Mouse (Mus musculus): ENCODE data around the gene Gm5105. TPM values are rescaled to one million over a fixed set of nuclear protein-coding genes. Genes with fewer than 3 reads are reported as not detected.

The Gm5105 gene
- polyA plus RNA-seq, 1 experiment: not detected

GRCm38 (mm10) chr3:138103690-138104089, 36.5 kb upstream of the Gm5105 start:
- Histone ChIP-seq H3K4me1 (ENCODE audit: control insufficient read depth, insufficient read depth, low read length) (no peaks in the 10 kb centered on the region), H3K9me3 (replicated peaks; ENCODE audit: control insufficient read depth, insufficient read depth, low read length, poor library complexity, severe bottlenecking) (no peaks in the 10 kb centered on the region), H3K4me3 (ENCODE audit: low read depth, low read length) (no peak overlapping the region), H3K27me3 (ENCODE audit: control insufficient read depth, insufficient read depth, low read length, poor library complexity, severe bottlenecking) (no peaks in the 10 kb centered on the region), H3K9ac (ENCODE audit: low read depth, poor library complexity, severe bottlenecking) (no peak overlapping the region), H3K36me3 (ENCODE audit: control insufficient read depth, insufficient read depth, low read length, poor library complexity, severe bottlenecking) (no peaks in the 10 kb centered on the region), H3K27ac (ENCODE audit: insufficient read depth, low read length) (no peak overlapping the region)
- TF ChIP-seq EP300 (IDR thresholded peaks at IDR 0.05; ENCODE audit: insufficient read depth, low read depth, low read length) (no peak), POLR2A (IDR thresholded peaks at IDR 0.05; ENCODE audit: insufficient read depth, low read length) (no peak), CTCF (IDR thresholded peaks at IDR 0.05; ENCODE audit: low read depth, low read length) (no peak)

- Histone ChIP-seq H3K27ac (ENCODE audit: insufficient read depth, low read length) (no peak overlapping the region), H3K36me3 (ENCODE audit: control insufficient read depth, insufficient read depth, low read length, poor library complexity, severe bottlenecking) (no peaks in the 10 kb centered on the region), H3K9me3 (replicated peaks; ENCODE audit: control insufficient read depth, insufficient read depth, low read length, poor library complexity, severe bottlenecking) (no peaks in the 10 kb centered on the region), H3K4me1 (ENCODE audit: control insufficient read depth, insufficient read depth, low read length) (no peaks in the 10 kb centered on the region), H3K4me3 (ENCODE audit: low read depth, low read length) (no peak overlapping the region), H3K9ac (ENCODE audit: low read depth, poor library complexity, severe bottlenecking) (no peak overlapping the region), H3K27me3 (ENCODE audit: control insufficient read depth, insufficient read depth, low read length, poor library complexity, severe bottlenecking) (no peaks in the 10 kb centered on the region)
- TF ChIP-seq CTCF (IDR thresholded peaks at IDR 0.05; ENCODE audit: low read depth, low read length) (no peak), POLR2A (IDR thresholded peaks at IDR 0.05; ENCODE audit: insufficient read depth, low read length) (no peak), EP300 (IDR thresholded peaks at IDR 0.05; ENCODE audit: insufficient read depth, low read depth, low read length) (no peak)
Observed at GRCm38 (mm10) chr3:138101936-138102335, 34.7 kb upstream of the Gm5105 start.

- TF ChIP-seq EP300 (IDR thresholded peaks at IDR 0.05; ENCODE audit: insufficient read depth, low read depth, low read length) (no peak), CTCF (IDR thresholded peaks at IDR 0.05; ENCODE audit: low read depth, low read length) (no peak), POLR2A (IDR thresholded peaks at IDR 0.05; ENCODE audit: insufficient read depth, low read length) (no peak)
- no peak overlapping the region for H3K9ac ChIP-seq (ENCODE audit: low read depth, poor library complexity, severe bottlenecking)
- H3K27me3 ChIP-seq (ENCODE audit: control insufficient read depth, insufficient read depth, low read length, poor library complexity, severe bottlenecking): no peaks in the 10 kb centered on the region
- H3K4me3 ChIP-seq (ENCODE audit: low read depth, low read length): no peak overlapping the region
- no peaks in the 10 kb centered on the region for H3K4me1 ChIP-seq (ENCODE audit: control insufficient read depth, insufficient read depth, low read length)
- H3K9me3 ChIP-seq (replicated peaks; ENCODE audit: control insufficient read depth, insufficient read depth, low read length, poor library complexity, severe bottlenecking): no peaks in the 10 kb centered on the region
- no peaks in the 10 kb centered on the region for H3K36me3 ChIP-seq (ENCODE audit: control insufficient read depth, insufficient read depth, low read length, poor library complexity, severe bottlenecking)
- no peak overlapping the region for H3K27ac ChIP-seq (ENCODE audit: insufficient read depth, low read length)
Observed at GRCm38 (mm10) chr3:138097718-138098117, 30.5 kb upstream of the Gm5105 start.

- no peak overlapping the region for H3K9ac ChIP-seq (ENCODE audit: low read depth, poor library complexity, severe bottlenecking)
- no peaks in the 10 kb centered on the region for H3K4me1 ChIP-seq (ENCODE audit: control insufficient read depth, insufficient read depth, low read length)
- no peak overlapping the region for H3K27ac ChIP-seq (ENCODE audit: insufficient read depth, low read length)
- no peak overlapping the region for H3K4me3 ChIP-seq (ENCODE audit: low read depth, low read length)
- H3K9me3 ChIP-seq (replicated peaks; ENCODE audit: control insufficient read depth, insufficient read depth, low read length, poor library complexity, severe bottlenecking): no peaks in the 10 kb centered on the region
- no peak for TF ChIP-seq CTCF (IDR thresholded peaks at IDR 0.05; ENCODE audit: low read depth, low read length)
- TF ChIP-seq EP300 (IDR thresholded peaks at IDR 0.05; ENCODE audit: insufficient read depth, low read depth, low read length): no peak
- TF ChIP-seq POLR2A (IDR thresholded peaks at IDR 0.05; ENCODE audit: insufficient read depth, low read length): no peak
- no peaks in the 10 kb centered on the region for H3K27me3 ChIP-seq (ENCODE audit: control insufficient read depth, insufficient read depth, low read length, poor library complexity, severe bottlenecking)
- H3K36me3 ChIP-seq (ENCODE audit: control insufficient read depth, insufficient read depth, low read length, poor library complexity, severe bottlenecking): no peaks in the 10 kb centered on the region
Observed at GRCm38 (mm10) chr3:138096263-138097028, 29.3 kb upstream of the Gm5105 start.

GRCm38 (mm10) chr3:138095718-138096117, 28.5 kb upstream of the Gm5105 start:
- Histone ChIP-seq H3K4me3 (ENCODE audit: low read depth, low read length) (no peak overlapping the region), H3K9ac (ENCODE audit: low read depth, poor library complexity, severe bottlenecking) (no peak overlapping the region), H3K36me3 (ENCODE audit: control insufficient read depth, insufficient read depth, low read length, poor library complexity, severe bottlenecking) (no peaks in the 10 kb centered on the region), H3K27me3 (ENCODE audit: control insufficient read depth, insufficient read depth, low read length, poor library complexity, severe bottlenecking) (no peaks in the 10 kb centered on the region), H3K9me3 (replicated peaks; ENCODE audit: control insufficient read depth, insufficient read depth, low read length, poor library complexity, severe bottlenecking) (no peaks in the 10 kb centered on the region), H3K4me1 (ENCODE audit: control insufficient read depth, insufficient read depth, low read length) (no peaks in the 10 kb centered on the region), H3K27ac (ENCODE audit: insufficient read depth, low read length) (no peak overlapping the region)
- TF ChIP-seq EP300 (IDR thresholded peaks at IDR 0.05; ENCODE audit: insufficient read depth, low read depth, low read length) (no peak), CTCF (IDR thresholded peaks at IDR 0.05; ENCODE audit: low read depth, low read length) (no peak), POLR2A (IDR thresholded peaks at IDR 0.05; ENCODE audit: insufficient read depth, low read length) (no peak)

- no peak for TF ChIP-seq POLR2A (IDR thresholded peaks at IDR 0.05; ENCODE audit: insufficient read depth, low read length)
- no peak for TF ChIP-seq CTCF (IDR thresholded peaks at IDR 0.05; ENCODE audit: low read depth, low read length)
- no peak for TF ChIP-seq EP300 (IDR thresholded peaks at IDR 0.05; ENCODE audit: insufficient read depth, low read depth, low read length)
- no peaks in the 10 kb centered on the region for H3K36me3 ChIP-seq (ENCODE audit: control insufficient read depth, insufficient read depth, low read length, poor library complexity, severe bottlenecking)
- H3K9me3 ChIP-seq (replicated peaks; ENCODE audit: control insufficient read depth, insufficient read depth, low read length, poor library complexity, severe bottlenecking): no peaks in the 10 kb centered on the region
- no peak overlapping the region for H3K9ac ChIP-seq (ENCODE audit: low read depth, poor library complexity, severe bottlenecking)
- H3K27me3 ChIP-seq (ENCODE audit: control insufficient read depth, insufficient read depth, low read length, poor library complexity, severe bottlenecking): no peaks in the 10 kb centered on the region
- H3K4me3 ChIP-seq (ENCODE audit: low read depth, low read length): no peak overlapping the region
- no peak overlapping the region for H3K27ac ChIP-seq (ENCODE audit: insufficient read depth, low read length)
- H3K4me1 ChIP-seq (ENCODE audit: control insufficient read depth, insufficient read depth, low read length): no peaks in the 10 kb centered on the region
Observed at GRCm38 (mm10) chr3:138095301-138095700, 28.1 kb upstream of the Gm5105 start.
